Mouse (Mus musculus): ENCODE results near the gene Slc35f4. TPM values are rescaled to one million over a fixed set of nuclear protein-coding genes. Genes with fewer than 3 reads are reported as not detected.

Slc35f4 gene
- polyA plus RNA-seq, 1 experiment = 0.30 TPM

DNA sequence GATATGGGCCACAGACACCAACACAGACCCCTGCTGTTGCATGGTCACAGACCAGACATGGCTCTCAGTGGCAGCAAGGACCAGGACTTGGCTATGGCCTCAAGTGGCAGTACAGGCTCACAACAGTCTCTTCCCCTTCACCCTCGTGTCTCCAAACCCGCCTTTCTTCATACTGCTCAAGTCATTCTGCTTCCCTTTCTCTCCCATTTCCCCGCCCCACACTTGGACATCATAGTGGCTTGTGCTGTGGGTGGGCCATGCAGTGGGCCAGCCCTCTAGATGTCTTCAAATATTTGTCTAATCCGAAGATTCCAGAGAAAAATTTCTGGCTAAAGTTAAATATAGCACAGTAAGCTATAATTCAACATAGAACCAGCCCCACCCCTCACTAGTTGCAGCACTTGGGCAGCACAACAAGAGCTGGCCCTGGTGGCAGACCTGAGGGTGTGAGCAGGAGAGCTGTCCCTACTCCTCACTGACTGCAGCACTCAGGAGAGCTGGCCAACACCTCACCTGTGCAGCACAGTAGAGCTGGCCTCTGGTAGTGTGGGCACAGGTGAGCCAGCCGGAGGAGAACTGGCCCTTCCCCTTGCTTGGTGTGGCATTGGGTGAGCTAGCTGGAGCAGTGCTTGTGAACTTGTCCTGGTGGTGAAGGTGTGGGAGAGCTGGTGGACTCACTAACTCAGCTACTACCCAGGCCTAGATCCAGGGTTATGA, 260.4 kb downstream of the Slc35f4 start:
- Histone ChIP-seq H3K9ac (ENCODE audit: low read depth, poor library complexity, severe bottlenecking) (no peak overlapping the region), H3K36me3 (ENCODE audit: control insufficient read depth, insufficient read depth, low read length, poor library complexity, severe bottlenecking) (no peaks in the 10 kb centered on the region), H3K9me3 (replicated peaks; ENCODE audit: control insufficient read depth, insufficient read depth, low read length, poor library complexity, severe bottlenecking) (no peaks in the 10 kb centered on the region), H3K27ac (ENCODE audit: insufficient read depth, low read length) (no peak overlapping the region), H3K4me3 (ENCODE audit: low read depth, low read length) (no peak overlapping the region), H3K4me1 (ENCODE audit: control insufficient read depth, insufficient read depth, low read length) (no peaks in the 10 kb centered on the region), H3K27me3 (ENCODE audit: control insufficient read depth, insufficient read depth, low read length, poor library complexity, severe bottlenecking) (no peaks in the 10 kb centered on the region)
- TF ChIP-seq POLR2A (IDR thresholded peaks at IDR 0.05; ENCODE audit: insufficient read depth, low read length) = no peak
- no peak for TF ChIP-seq EP300 (IDR thresholded peaks at IDR 0.05; ENCODE audit: insufficient read depth, low read depth, low read length)
- no peak for TF ChIP-seq CTCF (IDR thresholded peaks at IDR 0.05; ENCODE audit: low read depth, low read length)

Measured in ES-Bruce4 (cell line).